Mouse (Mus musculus): ENCODE results near the gene Ren1. TPM values are rescaled to one million over a fixed set of nuclear protein-coding genes. Genes with fewer than 3 reads are reported as not detected.

Ren1 gene
- total RNA-seq, 2 experiments from 2014 or later = not detected

GRCm38 (mm10) chr1:133370352-133370751 is 20.0 kb downstream of the Ren1 start:
- no peak for ATAC-seq (replicated peaks; ENCODE audit: low FRiP score, low TSS enrichment, poor library complexity, severe bottlenecking)

DNA sequence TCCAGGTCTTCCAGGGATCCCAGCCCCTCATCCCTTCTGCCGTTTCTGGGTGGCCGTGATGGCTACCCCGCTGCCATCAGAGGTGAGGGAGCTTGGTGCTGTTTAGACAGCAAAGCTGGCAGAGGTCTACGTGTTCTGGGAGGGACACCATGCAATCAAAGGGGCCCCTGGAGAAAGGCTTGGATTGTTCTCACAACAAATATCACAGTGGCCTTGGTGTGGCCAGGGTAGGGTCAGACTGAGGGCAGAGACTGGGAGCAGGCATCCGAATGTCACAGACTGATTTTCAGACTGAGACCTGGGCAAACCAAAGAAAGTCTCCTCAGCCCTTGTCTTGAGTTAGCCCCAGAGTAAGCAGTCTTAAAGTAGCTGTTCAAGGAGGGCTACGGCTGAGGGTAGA is 21.1 kb downstream of the Ren1 start:
- ATAC-seq (replicated peaks; ENCODE audit: low FRiP score, low TSS enrichment, poor library complexity, severe bottlenecking) = no peak

DNA sequence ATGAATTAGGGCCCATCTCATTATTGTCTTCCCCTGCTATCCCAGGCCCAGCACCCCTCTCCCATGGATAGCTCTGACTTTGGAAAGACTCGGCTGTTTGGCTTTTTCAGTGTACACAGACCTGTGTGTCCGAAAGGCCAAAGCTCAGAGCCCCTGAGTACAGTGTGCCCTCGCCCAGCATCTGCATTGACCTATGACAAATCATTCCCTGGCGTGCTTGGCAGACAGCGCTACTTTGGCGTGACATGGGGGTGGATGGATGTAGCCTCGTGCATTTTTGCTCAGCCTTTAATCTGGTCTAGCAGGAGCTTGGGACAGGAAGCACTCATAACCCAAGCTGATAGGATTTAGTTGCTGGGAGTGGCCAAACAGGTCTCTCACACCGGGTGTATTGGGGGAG is 21.8 kb downstream of the Ren1 start:
- ATAC-seq (replicated peaks; ENCODE audit: low FRiP score, low TSS enrichment, poor library complexity, severe bottlenecking) = no peak

GRCm38 (mm10) chr1:133375696-133376346 is 25.5 kb downstream of the Ren1 start:
- no peak for ATAC-seq (replicated peaks; ENCODE audit: low FRiP score, low TSS enrichment, poor library complexity, severe bottlenecking)

GRCm38 (mm10) chr1:133377547-133377946 is 27.2 kb downstream of the Ren1 start:
- ATAC-seq (replicated peaks; ENCODE audit: low FRiP score, low TSS enrichment, poor library complexity, severe bottlenecking) = no peak

DNA sequence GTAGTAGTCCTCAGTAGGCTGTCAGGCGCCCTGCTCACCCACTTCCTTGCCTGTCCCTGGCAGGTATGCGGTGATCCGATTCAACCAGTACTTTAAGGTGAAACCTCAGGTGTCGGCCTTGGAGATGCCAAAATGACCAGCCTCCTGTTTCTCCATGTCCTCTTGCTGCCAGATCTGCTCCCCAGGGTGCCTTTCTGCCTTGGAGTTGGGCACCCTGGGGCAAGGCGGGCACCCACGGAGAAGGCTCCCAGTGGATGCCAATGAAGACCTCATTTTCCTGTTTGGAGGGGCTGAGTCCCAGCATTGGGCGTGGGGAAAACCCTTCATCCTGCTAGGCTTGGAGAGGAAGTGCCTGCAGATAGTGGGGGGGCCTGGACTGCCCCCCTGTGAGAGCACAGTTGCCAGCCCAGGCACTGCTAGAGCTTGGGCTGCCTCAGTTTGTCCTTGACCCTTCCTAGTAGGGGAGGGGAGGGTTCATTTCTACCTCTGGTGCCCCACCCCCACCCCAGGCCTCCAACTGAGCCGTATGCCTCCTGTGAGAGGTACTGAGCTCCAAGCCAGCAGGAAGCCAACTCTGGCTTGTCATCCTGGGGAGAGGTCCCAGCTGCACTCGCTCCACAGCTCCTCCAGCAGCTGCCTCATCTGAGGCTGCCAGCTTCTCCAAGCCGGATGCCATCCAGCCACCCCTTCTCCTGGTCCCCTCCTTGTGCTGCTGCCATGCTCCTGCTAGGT is 29.1 kb downstream of the Ren1 start:
- no peak for ATAC-seq (replicated peaks; ENCODE audit: low FRiP score, low TSS enrichment, poor library complexity, severe bottlenecking)

DNA sequence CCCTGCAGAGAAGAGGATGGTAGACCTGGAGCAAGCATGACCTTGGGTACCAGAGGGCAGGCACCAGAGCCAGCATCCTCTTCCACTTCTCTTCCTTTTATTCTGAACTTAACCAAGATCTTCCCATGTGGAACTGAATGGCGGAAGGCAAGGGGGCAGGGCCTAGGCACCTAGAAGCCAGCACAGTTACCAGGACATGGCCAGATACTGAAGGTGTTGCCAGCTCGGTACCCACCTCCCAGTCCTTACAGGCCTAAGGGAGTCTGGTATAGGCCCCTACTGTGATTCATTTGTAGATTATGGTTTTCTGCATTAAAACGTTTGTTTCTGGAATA is 29.6 kb downstream of the Ren1 start:
- no peak for ATAC-seq (replicated peaks; ENCODE audit: low FRiP score, low TSS enrichment, poor library complexity, severe bottlenecking)

GRCm38 (mm10) chr1:133380347-133381065 is 30.2 kb downstream of the Ren1 start:
- ATAC-seq (replicated peaks; ENCODE audit: low FRiP score, low TSS enrichment, poor library complexity, severe bottlenecking) = peak; percentile 41; the same call in 1 of the 2 replicates

GRCm38 (mm10) chr1:133382008-133382407 is 31.7 kb downstream of the Ren1 start:
- peak; percentile 60 for ATAC-seq (replicated peaks; ENCODE audit: low FRiP score, low TSS enrichment, poor library complexity, severe bottlenecking)

GRCm38 (mm10) chr1:133382552-133383155 is 32.3 kb downstream of the Ren1 start:
- no peak for ATAC-seq (replicated peaks; ENCODE audit: low FRiP score, low TSS enrichment, poor library complexity, severe bottlenecking)

- ATAC-seq (replicated peaks; ENCODE audit: low FRiP score, low TSS enrichment, poor library complexity, severe bottlenecking) = no peak
These were observed 33.0 kb downstream of the Ren1 start for GRCm38 (mm10) chr1:133383157-133383783.

- ATAC-seq (replicated peaks; ENCODE audit: low FRiP score, low TSS enrichment, poor library complexity, severe bottlenecking) = peak; percentile 67
These were observed 35.2 kb downstream of the Ren1 start for GRCm38 (mm10) chr1:133385506-133385905.

DNA sequence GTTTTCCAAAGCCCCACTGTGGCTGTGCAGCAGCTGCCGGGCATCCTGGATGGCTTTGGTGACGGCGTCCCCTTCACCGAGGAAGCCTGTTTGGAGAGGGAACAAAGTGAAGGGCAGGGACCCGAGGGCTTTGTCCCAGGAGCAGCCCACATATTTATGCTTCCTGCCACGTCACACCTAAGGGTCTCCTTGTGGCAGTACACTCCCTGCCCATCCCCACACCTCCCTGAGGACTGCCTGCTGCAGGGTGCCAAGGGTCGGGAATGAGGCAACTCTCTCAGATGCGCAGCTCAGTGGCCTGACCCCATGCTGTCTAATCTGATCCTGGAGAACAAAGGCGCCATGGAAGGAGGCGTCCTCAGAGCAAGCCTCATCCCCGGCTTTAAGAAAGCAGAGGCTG is 35.9 kb downstream of the Ren1 start:
- ATAC-seq (replicated peaks; ENCODE audit: low FRiP score, low TSS enrichment, poor library complexity, severe bottlenecking) = no peak

- ATAC-seq (replicated peaks; ENCODE audit: low FRiP score, low TSS enrichment, poor library complexity, severe bottlenecking) = peak; percentile 35
These were observed 37.4 kb downstream of the Ren1 start for GRCm38 (mm10) chr1:133387539-133388268.

DNA sequence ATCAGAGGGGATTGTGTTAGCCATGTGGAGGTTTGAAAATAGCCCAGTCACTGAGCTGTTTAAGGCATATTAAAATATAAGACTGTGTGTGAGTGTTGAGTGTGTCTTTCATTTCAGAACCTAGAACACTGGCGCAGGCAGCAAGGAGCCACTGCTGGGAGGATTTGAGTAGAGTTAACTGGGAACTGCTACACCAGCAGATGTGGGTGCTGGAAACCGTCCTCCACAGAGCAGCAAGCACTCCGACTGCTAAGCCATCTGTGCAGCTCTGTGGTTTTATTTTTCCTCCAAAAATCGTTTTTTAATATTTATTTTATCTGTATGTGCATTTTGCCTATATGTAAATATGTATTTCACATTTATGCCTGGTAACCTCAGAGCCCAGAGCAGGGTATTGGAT is 44.4 kb downstream of the Ren1 start:
- ATAC-seq (replicated peaks; ENCODE audit: low FRiP score, low TSS enrichment, poor library complexity, severe bottlenecking) = no peak

DNA sequence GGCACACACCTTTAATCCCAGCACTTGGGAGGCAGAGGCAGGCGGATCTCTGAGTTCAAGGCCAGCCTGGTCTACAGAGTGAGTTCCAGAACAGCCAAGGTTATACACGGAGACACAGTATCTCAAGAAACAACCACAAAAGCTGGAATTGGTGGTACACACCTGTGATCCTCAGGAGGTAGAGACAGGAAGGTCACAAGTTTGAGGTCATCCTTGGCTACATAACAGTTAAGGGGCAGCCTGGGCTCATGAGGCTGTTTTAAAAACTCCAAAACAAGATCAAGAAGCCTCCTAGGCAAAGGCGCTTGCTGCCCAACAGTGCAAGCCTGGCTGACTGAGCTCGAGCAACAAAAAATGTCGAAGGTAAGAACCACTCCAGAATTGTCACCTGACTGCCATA is 46.4 kb downstream of the Ren1 start:
- ATAC-seq (replicated peaks; ENCODE audit: low FRiP score, low TSS enrichment, poor library complexity, severe bottlenecking) = no peak

DNA sequence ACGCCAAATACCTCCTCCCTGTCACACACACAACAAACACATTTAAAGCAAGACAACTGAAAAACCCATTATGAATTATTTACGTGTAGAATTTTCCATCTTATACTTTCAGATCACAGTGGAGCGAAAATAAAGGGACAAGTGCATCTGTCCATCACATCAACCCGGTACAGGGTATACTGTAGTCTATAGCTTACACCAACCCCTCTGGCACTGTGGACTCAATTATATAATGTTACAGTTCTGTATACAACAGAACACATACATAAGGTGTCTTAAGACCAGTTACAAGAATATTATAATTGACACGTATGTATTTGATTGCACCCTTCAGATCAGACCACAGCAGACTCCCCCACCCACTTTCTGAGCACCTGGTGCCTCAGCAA is 46.8 kb downstream of the Ren1 start:
- no peak for ATAC-seq (replicated peaks; ENCODE audit: low FRiP score, low TSS enrichment, poor library complexity, severe bottlenecking)

DNA sequence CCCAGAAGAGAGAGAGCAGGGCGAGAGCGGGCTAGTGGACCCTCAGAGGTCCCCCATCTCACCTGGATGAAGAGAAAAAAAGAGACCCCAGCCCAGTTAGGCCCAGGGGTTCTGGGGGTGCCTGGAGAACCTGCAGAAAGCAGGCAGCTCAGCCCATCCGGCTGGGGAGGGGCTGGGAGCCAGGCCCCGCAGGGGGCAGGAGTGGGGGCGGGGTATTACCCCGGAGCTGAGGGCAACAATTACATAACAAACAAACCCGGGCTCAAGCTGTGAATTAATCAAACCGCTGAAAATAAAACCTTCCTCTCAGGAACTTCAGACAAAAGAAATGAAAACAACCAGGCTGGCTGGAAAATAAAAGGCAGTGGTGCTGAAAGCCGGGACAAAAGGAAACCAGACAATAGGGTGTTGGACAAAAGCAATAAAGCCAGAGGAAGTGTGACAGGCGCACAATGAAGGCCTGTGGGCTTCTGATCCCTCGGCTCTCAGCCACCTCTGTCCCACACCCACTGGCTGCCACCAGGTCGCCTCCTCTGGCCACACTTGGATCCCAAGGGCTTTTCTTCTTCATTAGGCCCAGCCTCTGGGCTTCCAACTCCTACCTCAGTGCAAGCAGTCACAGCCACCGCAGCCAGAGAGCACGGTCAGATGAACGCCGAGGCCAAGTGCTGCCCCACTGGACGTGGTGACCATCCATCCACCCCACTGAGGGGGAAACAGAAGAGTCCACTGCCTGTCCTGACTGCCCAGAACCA is 47.4 kb downstream of the Ren1 start:
- no peak for ATAC-seq (replicated peaks; ENCODE audit: low FRiP score, low TSS enrichment, poor library complexity, severe bottlenecking)

Measured in megakaryocyte-erythroid progenitor cell, adult 5-6 weeks (primary cell).